Mouse (Mus musculus) bone marrow macrophage, adult 2 months (primary cell): ENCODE data around the gene Prdm10. TPM values are rescaled to one million over a fixed set of nuclear protein-coding genes. Genes with fewer than 3 reads are reported as not detected.

ENCODE experiments used
- H3K27ac ChIP-seq: 2 replicates; pipeline ENCODE4 v1.5.1; 2012; ENCODE audit warnings: low read depth, low read length; ENCODE audit not compliant: insufficient read depth
- H3K4me1 ChIP-seq: 2 replicates; pipeline ENCODE4 v1.6.1; 2012; ENCODE audit warnings: low read length; ENCODE audit not compliant: control insufficient read depth, insufficient read depth
- H3K4me3 ChIP-seq: 2 replicates; pipeline ENCODE4 v1.5.1; 2012; ENCODE audit warnings: mild to moderate bottlenecking, low read length, moderate library complexity; ENCODE audit not compliant: insufficient read depth
- CTCF ChIP-seq: IDR thresholded peaks from 2 replicates; pipeline ENCODE4 v1.5.1; 2012; ENCODE audit warnings: low read depth, mild to moderate bottlenecking, low read length, moderate library complexity
- POLR2A ChIP-seq: IDR thresholded peaks from 2 replicates; pipeline ENCODE4 v1.6.1; 2012; ENCODE audit warnings: mild to moderate bottlenecking, low read depth, low read length, borderline replicate concordance
- polyA plus RNA-seq: library from polyadenylated mRNA; stranded (reverse); fragments of >200 nt; gene quantifications from 2 replicates; pipeline ENCODE4 v1.2.4, GENCODE M21; 2012; ENCODE audit not compliant: missing spikeins, insufficient read depth, insufficient read length

Gene Prdm10
- polyA plus RNA-seq, 1 experiment, result 8.3 TPM

DNA sequence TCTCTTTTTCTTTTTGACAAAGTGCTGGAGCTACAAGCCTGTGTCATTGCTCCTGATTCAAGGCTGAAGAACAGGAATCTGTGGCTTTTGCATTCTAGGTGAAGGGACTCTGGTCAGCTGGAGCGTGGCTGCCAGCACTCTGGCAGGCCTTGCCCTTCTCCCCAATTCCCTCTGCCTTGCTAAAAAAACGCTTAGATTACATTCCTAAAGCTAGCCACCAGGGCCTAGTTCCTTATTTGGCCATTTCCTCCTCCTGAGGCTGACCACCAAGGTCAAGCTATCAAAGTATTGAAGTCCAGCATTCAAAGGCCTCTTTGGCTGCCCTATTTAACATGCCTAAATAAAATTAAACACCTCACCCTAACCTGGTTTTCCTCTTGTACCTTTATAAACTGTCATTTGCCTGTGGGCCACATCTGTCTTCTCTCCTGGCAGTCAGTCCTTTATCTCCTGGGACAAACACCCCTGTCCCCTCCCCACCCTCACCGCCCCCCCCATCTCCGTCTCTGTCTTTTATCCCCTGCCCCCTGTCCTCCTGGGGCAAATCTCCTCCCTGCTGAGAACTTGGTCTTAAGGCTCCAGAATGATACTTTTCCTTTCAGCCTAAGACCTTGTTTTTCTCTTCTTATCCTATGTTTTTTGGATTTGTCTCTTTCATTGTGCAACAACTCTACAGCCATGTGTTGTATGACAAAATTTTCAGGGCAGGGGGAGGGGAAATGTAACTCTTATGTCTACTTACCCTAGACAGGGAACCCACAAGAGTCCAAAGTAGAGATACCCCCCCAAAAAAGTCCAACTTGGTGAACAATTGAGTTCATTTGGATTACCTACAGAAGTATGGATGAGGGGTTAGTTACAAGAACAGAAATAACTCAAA lies 17.9 kb upstream of the Prdm10 start:
- H3K4me1 ChIP-seq, result peaks cover 22% of the 10 kb centered on the region

DNA sequence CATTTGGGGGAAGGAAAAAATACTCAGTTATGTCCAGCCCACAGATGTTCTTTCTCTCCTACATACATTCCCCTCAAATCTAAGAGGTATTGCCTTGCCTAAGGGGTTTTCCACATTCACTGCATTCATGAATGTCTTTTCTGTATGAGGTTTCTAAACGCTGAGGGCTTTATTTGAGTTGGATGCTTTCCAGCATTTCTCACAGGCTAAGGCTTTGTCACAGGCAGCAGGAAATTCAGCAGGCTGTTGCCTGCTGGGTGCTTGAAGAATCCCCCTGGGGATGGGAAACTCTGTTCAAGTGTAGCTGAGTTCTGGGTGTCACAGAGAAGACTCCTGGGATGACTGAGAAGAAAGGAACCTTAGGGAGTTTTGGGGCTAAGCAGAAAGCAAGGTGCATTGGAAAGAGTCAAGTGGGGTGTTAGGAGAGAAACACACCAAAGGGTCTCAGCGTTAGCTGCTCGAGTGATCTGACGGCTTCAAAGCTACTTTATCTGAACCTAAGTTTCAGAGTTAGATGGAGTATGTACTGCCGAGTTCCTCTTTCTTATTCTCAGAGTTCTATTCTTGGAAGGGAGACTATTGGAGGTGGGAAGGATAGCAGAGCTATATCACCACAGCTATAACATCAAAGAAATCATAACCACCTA lies 14.2 kb upstream of the Prdm10 start:
- no peak for TF ChIP-seq CTCF
- no peak for TF ChIP-seq POLR2A
- H3K4me1 ChIP-seq, result peaks cover 31% of the 10 kb centered on the region
- no peak overlapping the region for H3K27ac ChIP-seq
- no peak overlapping the region for H3K4me3 ChIP-seq

More for the DNA sequence above, 17.9 kb upstream of the Prdm10 start:
- TF ChIP-seq POLR2A, result no peak
- no peak for TF ChIP-seq CTCF
- peak overlapping the region; percentile 45 for H3K27ac ChIP-seq
- no peak overlapping the region for H3K4me3 ChIP-seq

DNA sequence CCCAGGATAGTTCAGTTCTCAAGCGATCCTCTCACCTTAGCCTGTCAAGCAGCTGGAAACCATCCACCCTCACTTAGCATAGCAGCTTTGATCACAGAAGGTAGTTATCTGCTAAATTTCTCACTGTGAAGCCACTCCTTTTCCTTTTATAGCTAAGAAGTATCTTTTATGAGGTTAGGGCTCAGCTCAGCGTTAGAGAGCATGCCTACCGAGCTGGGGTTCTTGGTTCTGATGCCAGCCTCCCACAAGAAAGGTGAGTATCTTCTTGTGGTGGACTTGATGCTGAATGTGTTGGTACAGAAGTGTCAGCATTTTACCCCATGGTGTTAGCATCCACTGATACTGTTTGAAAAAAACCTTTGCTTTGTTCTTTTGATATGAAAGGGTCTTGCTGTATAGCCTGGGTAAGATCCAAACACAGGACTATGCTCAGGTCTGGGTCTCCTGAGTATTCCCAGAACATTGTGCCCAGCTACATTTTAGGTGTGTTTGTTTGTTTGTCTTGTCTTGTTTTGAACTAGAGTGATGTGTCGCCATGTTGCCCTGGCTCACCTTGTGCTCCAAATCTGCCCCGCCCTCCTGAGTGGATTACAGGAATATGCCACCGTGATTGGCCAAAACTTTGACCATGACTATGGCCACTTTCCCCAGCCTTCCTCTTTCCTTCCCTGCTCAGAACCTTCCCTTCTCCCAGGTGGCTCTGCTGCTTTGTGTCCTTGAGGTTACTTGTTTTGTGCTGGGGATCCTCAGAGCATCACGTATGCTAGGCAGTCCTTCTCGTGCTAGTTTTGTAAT lies 8.9 kb upstream of the Prdm10 start:
- Histone ChIP-seq H3K4me1 (peaks cover 14% of the 10 kb centered on the region), H3K4me3 (no peak overlapping the region), H3K27ac (no peak overlapping the region)
- TF ChIP-seq CTCF, result no peak
- TF ChIP-seq POLR2A, result no peak

DNA sequence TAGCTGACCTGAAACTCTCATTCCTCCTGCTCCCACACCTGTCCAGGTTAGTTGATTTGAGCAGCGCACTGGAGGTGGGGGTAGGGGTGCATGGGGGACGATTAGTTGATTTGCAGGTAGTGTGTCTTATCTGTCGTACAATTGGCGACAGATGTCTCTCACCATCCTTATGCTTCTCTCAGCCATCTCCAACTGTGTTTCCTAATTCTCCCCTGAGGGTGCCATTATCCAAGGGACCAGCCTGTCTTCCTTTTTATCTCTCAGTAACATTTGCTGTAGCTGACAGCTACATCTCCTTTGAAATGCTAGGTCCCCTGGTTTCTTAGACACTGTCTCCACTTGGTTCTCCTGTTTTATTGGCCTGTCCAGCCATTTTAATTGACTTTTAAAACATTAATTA lies 8.2 kb upstream of the Prdm10 start:
- TF ChIP-seq POLR2A (no peak), CTCF (no peak)
- H3K27ac ChIP-seq, result no peak overlapping the region
- H3K4me3 ChIP-seq, result no peak overlapping the region
- peaks cover 12% of the 10 kb centered on the region for H3K4me1 ChIP-seq

DNA sequence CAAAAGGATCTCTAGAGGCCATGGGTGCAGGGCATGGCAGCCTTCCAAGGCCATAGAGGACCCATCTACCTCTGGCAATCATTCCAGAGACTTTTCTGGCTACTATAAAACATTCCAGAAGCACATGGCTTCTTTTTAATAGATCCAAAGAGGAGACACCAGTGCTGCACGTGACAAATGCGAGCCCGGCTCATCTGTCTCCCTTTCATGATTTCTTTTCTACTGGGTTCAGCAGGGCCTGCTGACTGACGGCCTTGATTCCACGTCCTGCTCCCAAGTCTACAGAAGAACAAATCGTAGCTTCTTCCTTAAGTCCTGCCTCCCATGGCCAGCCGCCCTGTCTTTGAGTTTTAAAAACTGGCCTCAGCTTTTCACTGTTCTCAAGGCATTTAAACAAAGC lies 1.7 kb upstream of the Prdm10 start:
- Histone ChIP-seq H3K4me3 (no peak overlapping the region), H3K27ac (no peak overlapping the region), H3K4me1 (peaks cover 19% of the 10 kb centered on the region)
- TF ChIP-seq CTCF, result no peak
- no peak for TF ChIP-seq POLR2A

DNA sequence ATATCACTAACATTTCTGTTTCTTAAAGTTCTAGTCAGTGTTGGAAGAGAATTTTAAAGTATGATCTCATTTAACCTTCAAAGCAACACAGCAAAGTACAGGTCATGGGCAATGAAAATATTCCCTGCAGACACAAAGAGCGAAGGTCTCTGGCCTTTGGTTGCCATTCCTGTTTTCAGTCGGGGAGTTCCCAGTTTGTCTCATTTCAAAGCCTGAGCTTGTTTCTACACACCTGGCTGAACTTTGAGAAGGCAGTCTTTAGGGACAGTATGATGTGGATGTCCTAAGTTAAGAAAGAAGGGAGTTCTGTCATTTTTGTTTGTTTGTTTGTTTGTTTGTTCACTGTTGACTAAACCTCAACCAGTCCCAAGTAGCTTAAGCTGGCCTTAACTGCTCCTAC lies 1.0 kb upstream of the Prdm10 start:
- Histone ChIP-seq H3K4me3 (peak overlapping the region; percentile 68), H3K4me1 (peaks cover 26% of the 10 kb centered on the region), H3K27ac (peak overlapping the region; percentile 91)
- TF ChIP-seq POLR2A, result no peak
- TF ChIP-seq CTCF, result no peak

DNA sequence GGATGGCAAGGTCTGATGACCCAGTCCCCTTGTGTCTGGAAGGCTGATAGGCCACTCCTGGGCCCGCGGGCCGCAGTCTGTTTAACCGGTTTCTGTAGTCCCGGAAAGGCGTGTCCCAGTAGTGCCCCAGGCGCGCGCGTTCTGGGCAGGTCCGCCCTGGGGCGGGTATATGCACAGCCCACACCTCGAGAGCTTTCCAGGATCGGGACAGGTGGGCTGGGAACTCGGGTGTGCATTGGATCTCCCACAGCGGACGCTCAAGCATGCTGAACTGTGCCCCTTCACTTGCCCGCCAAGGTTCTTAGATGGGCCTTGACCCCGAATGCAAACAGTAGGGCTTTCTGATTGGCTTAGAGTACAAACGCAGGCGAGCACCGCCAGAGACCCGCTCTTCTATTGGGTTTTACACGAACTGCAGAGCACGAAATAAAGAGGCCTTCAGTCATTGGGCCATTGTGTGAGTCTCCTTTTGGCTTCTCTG lies 413 bp upstream of the Prdm10 start:
- Histone ChIP-seq H3K27ac (peak overlapping the region; percentile 91), H3K4me3 (peak overlapping the region; percentile 68), H3K4me1 (peaks cover 30% of the 10 kb centered on the region)
- TF ChIP-seq POLR2A (no peak), CTCF (no peak)

DNA sequence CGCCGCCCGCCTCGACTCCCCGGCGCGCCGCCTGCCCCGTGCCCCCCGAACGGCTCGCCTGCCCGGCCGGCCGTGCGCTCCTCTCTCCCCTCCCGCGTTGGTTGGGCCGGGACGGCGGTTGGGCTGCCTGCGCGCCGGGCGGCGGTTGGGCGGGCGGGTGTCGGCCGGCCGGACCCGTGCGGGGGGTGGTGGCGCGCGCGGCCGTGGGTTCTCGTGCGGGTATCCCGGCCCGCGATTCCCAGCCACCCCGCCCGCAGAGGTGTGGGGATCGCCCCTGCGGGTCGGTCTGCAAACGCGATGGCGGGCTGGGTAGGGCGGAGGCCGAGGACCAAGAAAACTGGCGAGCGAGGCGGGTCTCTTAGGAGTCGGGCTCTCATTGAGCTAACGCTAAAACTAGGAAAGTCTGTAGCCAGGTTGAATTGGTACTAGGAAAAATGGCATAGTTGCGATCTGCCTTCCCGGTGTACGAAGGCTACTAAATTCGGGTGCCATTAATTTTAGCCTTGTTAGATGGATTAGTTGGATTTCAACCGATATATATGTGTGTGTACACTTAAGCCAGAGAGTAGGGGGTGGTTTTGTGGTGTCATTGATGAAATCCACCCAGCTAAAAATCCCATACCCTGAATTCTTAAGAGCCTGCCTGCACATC lies 799 bp downstream of the Prdm10 start:
- TF ChIP-seq POLR2A (no peak), CTCF (no peak)
- H3K4me1 ChIP-seq, result peaks cover 33% of the 10 kb centered on the region
- peak overlapping the region; percentile 91 for H3K27ac ChIP-seq
- peak overlapping the region; percentile 68 for H3K4me3 ChIP-seq

DNA sequence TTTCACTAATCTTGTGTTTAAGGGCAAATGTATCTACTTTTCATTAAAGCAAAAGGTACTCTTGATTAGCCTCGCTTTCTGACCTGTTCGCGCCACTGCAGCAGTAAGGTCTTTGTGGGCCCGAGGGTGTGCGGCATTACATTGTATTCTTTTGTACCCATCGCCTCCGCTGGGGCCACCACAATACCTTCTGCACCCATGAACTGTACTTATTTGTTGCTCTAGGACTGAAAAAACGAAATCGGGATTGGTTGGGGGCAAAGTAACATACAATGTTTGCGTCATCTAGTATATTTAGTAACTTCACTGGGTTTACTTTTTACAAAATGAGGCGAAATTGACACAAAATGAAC lies 1.3 kb downstream of the Prdm10 start:
- Histone ChIP-seq H3K27ac (peak overlapping the region; percentile 91), H3K4me3 (peak overlapping the region; percentile 68), H3K4me1 (peaks cover 33% of the 10 kb centered on the region)
- TF ChIP-seq CTCF (no peak), POLR2A (no peak)
